ENCODE assay signal across 8 mouse cellular contexts in the genomic region with DNA sequence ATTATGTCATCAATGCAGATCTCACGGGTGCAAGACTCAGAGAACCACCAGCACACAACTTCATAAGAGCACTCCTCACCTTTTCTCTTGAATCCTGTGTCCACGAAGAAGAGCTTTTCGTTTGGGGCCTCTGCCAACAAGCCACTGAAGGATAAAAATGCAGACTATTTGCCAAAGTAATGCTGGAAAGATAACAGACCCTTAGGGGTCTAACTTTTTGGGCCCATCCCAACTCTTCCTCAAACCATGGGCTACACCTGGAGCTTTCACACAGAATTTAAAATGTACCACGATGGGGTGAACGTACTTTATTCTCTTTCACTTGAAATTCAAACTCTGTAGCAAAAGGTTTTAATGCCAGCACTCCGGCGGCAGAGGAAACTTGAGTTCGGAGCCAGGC. TPM values are rescaled to one million over a fixed set of nuclear protein-coding genes. Genes with fewer than 3 reads are reported as not detected.
A peak's percentile ranks its signal among the peaks of the same experiment; 100 is the strongest.
DNase-seq lines count a peak whose midpoint lies in the region; ATAC-seq and TF ChIP-seq lines count a peak whose summit lies in the region.

No protein-coding gene starts in this region.

- ATAC-seq in forebrain, embryonic 12.5 days (ENCODE audit: low FRiP score) = no peak
- ATAC-seq in liver, embryonic 14.5 days (ENCODE audit: insufficient read depth) = no peak

- TF ChIP-seq EP300 in CH12.LX (IDR thresholded peaks at IDR 0.05; ENCODE audit: low read length) = no peak
- no peak for TF ChIP-seq EP300 in liver, embryonic 14.5 days (IDR thresholded peaks at IDR 0.05; ENCODE audit: low read depth)

- intact Hi-C loops in heart, postnatal 25 days (cut with DNase I) = loop anchor here (10.0 kb wide), 1 partner anchor 330 kb away; a partner anchor contains a TSS

- dilution Hi-C loops in CH12.LX (cut with MboI; ENCODE audit: extremely low pct_ligation_motif_present, extremely low pct_unique_long_range_greater_than_20kb, low sequenced_read_pairs) = no loop called here

- H3K4me1 ChIP-seq in heart, embryonic 10.5 days = peaks cover 17% of the 10 kb centered on the region
- H3K4me1 ChIP-seq in CH12.LX (ENCODE audit: control insufficient read depth in 1 of 2, insufficient read depth in 2 of 2) = peaks cover 16 to 47% of the 10 kb centered on the region in 2 experiments
- H3K4me1 ChIP-seq in forebrain, embryonic 12.5 days = peaks cover 23% of the 10 kb centered on the region
- H3K4me1 ChIP-seq in liver, embryonic 14.5 days (replicated peaks; ENCODE audit: control insufficient read depth in 2 of 2, insufficient read depth in 2 of 2, low read length in 1 of 2) = peaks cover 24 to 28% of the 10 kb centered on the region in 2 experiments

- H3K4me2 ChIP-seq in CH12.LX (ENCODE audit: insufficient read depth, low read depth, poor library complexity, severe bottlenecking) = peak overlapping the region; percentile 92
- peak overlapping the region; percentile 80 for H3K4me2 ChIP-seq in forebrain, embryonic 12.5 days
- H3K4me2 ChIP-seq in liver, embryonic 14.5 days (ENCODE audit: low read depth) = peak overlapping the region; percentile 90

- in situ Hi-C loops in CH12.LX (cut with MboI; ENCODE audit: low pct_ligation_motif_present, low pct_unique_long_range_greater_than_20kb, low sequenced_read_pairs) = loop anchor here (25.0 kb wide), 1 partner anchor 842 kb away; a partner anchor contains a TSS

- peaks cover 49% of the 10 kb centered on the region for H3K36me3 ChIP-seq in heart, embryonic 10.5 days
- peaks cover 44 to 50% of the 10 kb centered on the region in 2 experiments for H3K36me3 ChIP-seq in CH12.LX (replicated peaks in 1 of 2; ENCODE audit: control insufficient read depth in 1 of 2, insufficient read depth in 1 of 2, low read length in 1 of 2)
- H3K36me3 ChIP-seq in forebrain, embryonic 12.5 days (replicated peaks) = peaks cover 42% of the 10 kb centered on the region
- peaks cover 40% of the 10 kb centered on the region for H3K36me3 ChIP-seq in liver, embryonic 14.5 days (replicated peaks; ENCODE audit: control insufficient read depth, insufficient read depth, low read depth)

- DNase-seq in heart, embryonic 10.5 days (ENCODE audit: low spot score) = no peak
- DNase-seq in heart, postnatal 25 days (ENCODE audit: low spot score) = no peak
- DNase-seq in CH12.LX (ENCODE audit: extremely low read depth) = no peak
- no peak for DNase-seq in liver, embryonic 14.5 days (ENCODE audit: low read depth in 3 of 3, low spot score in 3 of 3)
- no peak for DNase-seq in retina, postnatal 1 day
- DNase-seq in layer of hippocampus, postnatal 10 days (ENCODE audit: low spot score in 2 of 2) = no peak
- no peak for DNase-seq in ovary, postnatal 10 days (ENCODE audit: low spot score)

- H3K27ac ChIP-seq in heart, embryonic 10.5 days = peak overlapping the region; percentile 97
- H3K27ac ChIP-seq in CH12.LX (ENCODE audit: insufficient read depth, low read depth) = no peak overlapping the region
- no peak overlapping the region for H3K27ac ChIP-seq in forebrain, embryonic 12.5 days
- H3K27ac ChIP-seq in liver, embryonic 14.5 days = no peak overlapping the region

- peak overlapping the region; percentile 79 for H3K4me3 ChIP-seq in heart, embryonic 10.5 days
- H3K4me3 ChIP-seq in CH12.LX (replicated peaks in 1 of 3; ENCODE audit: low read depth in 2 of 3, low read length in 2 of 3, poor library complexity in 1 of 3) = peak overlapping the region; percentile 67 to 96 (median 68)
- H3K4me3 ChIP-seq in forebrain, embryonic 12.5 days (replicated peaks) = peak overlapping the region; percentile 73
- peak overlapping the region; percentile 79 to 84 for H3K4me3 ChIP-seq in liver, embryonic 14.5 days (ENCODE audit: insufficient read depth in 1 of 2, low read depth in 2 of 2, low read length in 2 of 2)

- no peak for TF ChIP-seq CTCF in CH12.LX (conservative IDR thresholded peaks at IDR 0.05 in 1 of 2, IDR thresholded peaks at IDR 0.05 in 1 of 2; ENCODE audit: low read depth in 2 of 2, low read length in 2 of 2)
- TF ChIP-seq CTCF in liver, embryonic 14.5 days (IDR thresholded peaks at IDR 0.05; ENCODE audit: low read depth) = no peak

- H3K27me3 ChIP-seq in heart, embryonic 10.5 days (ENCODE audit: insufficient read depth, poor library complexity, severe bottlenecking) = no peaks in the 10 kb centered on the region
- H3K27me3 ChIP-seq in CH12.LX (replicated peaks) = no peaks in the 10 kb centered on the region
- H3K27me3 ChIP-seq in forebrain, embryonic 12.5 days = peaks cover 14% of the 10 kb centered on the region; the same call in 1 of the 2 replicates
- no peaks in the 10 kb centered on the region for H3K27me3 ChIP-seq in liver, embryonic 14.5 days (ENCODE audit: control insufficient read depth, insufficient read depth, low read length)

- WGBS in heart, embryonic 10.5 days = 6% methylated on average over 8 of the region's 8 CpGs
- 10% methylated on average over 8 of the region's 8 CpGs for WGBS in forebrain, embryonic 12.5 days
- WGBS in liver, embryonic 14.5 days (ENCODE audit: insufficient replicate concordance) = 4% methylated on average over 8 of the region's 8 CpGs

- H3K9me3 ChIP-seq in heart, embryonic 10.5 days = no peaks in the 10 kb centered on the region
- no peaks in the 10 kb centered on the region for H3K9me3 ChIP-seq in CH12.LX (replicated peaks; ENCODE audit: low read length)
- H3K9me3 ChIP-seq in forebrain, embryonic 12.5 days = no peaks in the 10 kb centered on the region
- no peaks in the 10 kb centered on the region for H3K9me3 ChIP-seq in liver, embryonic 14.5 days (ENCODE audit: control insufficient read depth, low read length)

- H3K9ac ChIP-seq in CH12.LX (ENCODE audit: insufficient read depth, low read depth) = peak overlapping the region; percentile 79
- peak overlapping the region; percentile 72 for H3K9ac ChIP-seq in forebrain, embryonic 12.5 days
- peak overlapping the region; percentile 67 for H3K9ac ChIP-seq in liver, embryonic 14.5 days (replicated peaks)

- no peak for TF ChIP-seq RAD21 in CH12.LX (IDR thresholded peaks at IDR 0.05; ENCODE audit: low read depth, low read length)

- H3K79me2 ChIP-seq in CH12.LX (replicated peaks; ENCODE audit: control insufficient read depth, extremely low read depth, insufficient read depth, poor library complexity, severe bottlenecking) = peaks cover 28% of the 10 kb centered on the region

- no peak for TF ChIP-seq POLR2A in CH12.LX (IDR thresholded peaks at IDR 0.05; ENCODE audit: low read depth, low read length)

TF ChIP-seq in CH12.LX, 34 proteins besides CTCF, POLR2A, EP300 and RAD21 (continues in another document):
- no peak for TF ChIP-seq BHLHE40 (IDR thresholded peaks at IDR 0.05; ENCODE audit: low read depth, low read length)
- no peak for TF ChIP-seq MEF2A (IDR thresholded peaks at IDR 0.05; ENCODE audit: borderline replicate concordance, low read depth, low read length)
- TF ChIP-seq NELFE (IDR thresholded peaks at IDR 0.05; ENCODE audit: low read depth, low read length) = no peak
- TF ChIP-seq ETS1 (conservative IDR thresholded peaks at IDR 0.05; ENCODE audit: low read depth, low read length) = no peak
- no peak for TF ChIP-seq MXI1 (IDR thresholded peaks at IDR 0.05; ENCODE audit: low read depth, low read length)
- TF ChIP-seq POLR2AphosphoS2 (IDR thresholded peaks at IDR 0.05; ENCODE audit: low read depth, low read length) = no peak
- no peak for TF ChIP-seq USF1 (IDR thresholded peaks at IDR 0.05; ENCODE audit: low read depth, low read length)
- TF ChIP-seq USF2 (conservative IDR thresholded peaks at IDR 0.05; ENCODE audit: low read depth, low read length) = no peak
- no peak for TF ChIP-seq MAZ (IDR thresholded peaks at IDR 0.05; ENCODE audit: low read depth, low read length)
- TF ChIP-seq IRF4 (IDR thresholded peaks at IDR 0.05; ENCODE audit: low read depth, low read length) = no peak
- TF ChIP-seq ZNF384 (IDR thresholded peaks at IDR 0.05; ENCODE audit: low read depth, low read length) = no peak
- no peak for TF ChIP-seq JUND (conservative IDR thresholded peaks at IDR 0.05; ENCODE audit: low read depth, low read length)
- TF ChIP-seq ZC3H11A (IDR thresholded peaks at IDR 0.05; ENCODE audit: low read depth, low read length) = no peak
- no peak for TF ChIP-seq SMC3 (IDR thresholded peaks at IDR 0.05; ENCODE audit: low read depth, low read length)
- TF ChIP-seq ELF1 (IDR thresholded peaks at IDR 0.05; ENCODE audit: low read depth, low read length) = no peak

RNA-seq across cellular contexts. Expression of a gene that starts 0.7 kb away (rescaled TPM):
- polyA plus RNA-seq in heart, embryonic 10.5 days (2016; fragmentation: Nextera tagmentation; extraction: Ambion mirVana) = 136 and 152 TPM in 2 replicates
- total RNA-seq in heart, postnatal 25 days (2021) = 100 to 1,000 TPM; 123 to 127 TPM
- 234 and 310 TPM in 2 replicates for total RNA-seq in CH12.LX (2012; rRNA removed)
- 171 and 199 TPM in 2 replicates for total RNA-seq in CH12.LX (2014; rRNA removed)
- 291 and 339 TPM in 2 replicates for polyA plus RNA-seq in CH12.LX (2012; ENCODE audit: insufficient read length, low read depth)
- 165 and 169 TPM in 2 replicates for polyA plus RNA-seq in forebrain, embryonic 12.5 days (2016; fragmentation: Nextera tagmentation; extraction: Ambion mirVana)
- 32.1 and 56.9 TPM in 2 replicates for polyA plus RNA-seq in liver, embryonic 14.5 days (2012; rRNA removed)
- 75.9 and 96.8 TPM in 2 replicates for polyA plus RNA-seq in liver, embryonic 14.5 days (2014; fragmentation: Nextera tagmentation; extraction: Ambion mirVana)
- total RNA-seq in layer of hippocampus, postnatal 10 days (2021) = 100 to 1,000 TPM; 126 to 135 TPM

RNA-seq across cellular contexts. Expression of a gene that starts 22.2 kb away (rescaled TPM):
- polyA plus RNA-seq in heart, embryonic 10.5 days (2016; fragmentation: Nextera tagmentation; extraction: Ambion mirVana) = 22.1 and 26.2 TPM in 2 replicates
- 100 to 1,000 TPM; 112 to 129 TPM for total RNA-seq in heart, postnatal 25 days (2021)
- 4.7 and 7.0 TPM in 2 replicates for total RNA-seq in CH12.LX (2012; rRNA removed)
- total RNA-seq in CH12.LX (2014; rRNA removed) = 1.1 and 1.2 TPM in 2 replicates
- 4.4 and 5.2 TPM in 2 replicates for polyA plus RNA-seq in CH12.LX (2012; ENCODE audit: insufficient read length, low read depth)
- polyA plus RNA-seq in forebrain, embryonic 12.5 days (2016; fragmentation: Nextera tagmentation; extraction: Ambion mirVana) = 6.6 and 7.6 TPM in 2 replicates
- polyA plus RNA-seq in liver, embryonic 14.5 days (2012; rRNA removed) = 2.5 and 2.7 TPM in 2 replicates
- 3.0 and 3.2 TPM in 2 replicates for polyA plus RNA-seq in liver, embryonic 14.5 days (2014; fragmentation: Nextera tagmentation; extraction: Ambion mirVana)
- total RNA-seq in layer of hippocampus, postnatal 10 days (2021) = 10 to 100 TPM in 1 of 2 experiments, 1 to 10 TPM in 1; 8.6 to 14.0 TPM

RNA-seq across cellular contexts. Expression of a gene that starts 23.0 kb away (rescaled TPM):
- 750 and 752 TPM in 2 replicates for polyA plus RNA-seq in heart, embryonic 10.5 days (2016; fragmentation: Nextera tagmentation; extraction: Ambion mirVana)
- total RNA-seq in heart, postnatal 25 days (2021) = 100 to 1,000 TPM; 148 to 155 TPM
- total RNA-seq in CH12.LX (2012; rRNA removed) (62.2 and 65.2 TPM in 2 replicates), CH12.LX (2014; rRNA removed) (44.1 and 44.9 TPM in 2 replicates)
- polyA plus RNA-seq in CH12.LX (2012; ENCODE audit: insufficient read length, low read depth) = 244 and 257 TPM in 2 replicates
- 1,130 and 1,137 TPM in 2 replicates for polyA plus RNA-seq in forebrain, embryonic 12.5 days (2016; fragmentation: Nextera tagmentation; extraction: Ambion mirVana)
- 169 and 186 TPM in 2 replicates for polyA plus RNA-seq in liver, embryonic 14.5 days (2012; rRNA removed)
- 334 and 343 TPM in 2 replicates for polyA plus RNA-seq in liver, embryonic 14.5 days (2014; fragmentation: Nextera tagmentation; extraction: Ambion mirVana)
- 1,000 to 10,000 TPM; 1,327 to 1,522 TPM for total RNA-seq in layer of hippocampus, postnatal 10 days (2021)
